Mouse (Mus musculus): ENCODE data around the gene Tunar.
A peak's percentile ranks its signal among the peaks of the same experiment; 100 is the strongest.

Gene Tunar

GRCm38 (mm10) chr12:105333570-105333969 lies at the start of gene Tunar:
Gene Tunar (plus strand): TSS chr12:105333870.
- no peak for ATAC-seq (ENCODE audit: insufficient number of reproducible peaks, low FRiP score, low TSS enrichment)

- ATAC-seq (ENCODE audit: insufficient number of reproducible peaks, low FRiP score, low TSS enrichment), result no peak
Observed at GRCm38 (mm10) chr12:105312571-105313035, 21.1 kb upstream of the Tunar start.

- ATAC-seq (ENCODE audit: insufficient number of reproducible peaks, low FRiP score, low TSS enrichment), result no peak
Observed at GRCm38 (mm10) chr12:105314328-105314727, 19.3 kb upstream of the Tunar start.

- no peak for ATAC-seq (ENCODE audit: insufficient number of reproducible peaks, low FRiP score, low TSS enrichment)
Observed at GRCm38 (mm10) chr12:105322160-105322559, 11.5 kb upstream of the Tunar start.

GRCm38 (mm10) chr12:105327051-105327450 lies 6.6 kb upstream of the Tunar start:
- peak; percentile 77; the same call in 1 of the 2 replicates for ATAC-seq (ENCODE audit: insufficient number of reproducible peaks, low FRiP score, low TSS enrichment)

- no peak for ATAC-seq (ENCODE audit: insufficient number of reproducible peaks, low FRiP score, low TSS enrichment)
Observed at GRCm38 (mm10) chr12:105328396-105328795, 5.3 kb upstream of the Tunar start.

- ATAC-seq (ENCODE audit: insufficient number of reproducible peaks, low FRiP score, low TSS enrichment), result peak; percentile 19; the same call in 1 of the 2 replicates
Observed at GRCm38 (mm10) chr12:105336094-105336420, 2.4 kb downstream of the Tunar start.

GRCm38 (mm10) chr12:105336421-105337289 lies 3.0 kb downstream of the Tunar start:
- ATAC-seq (ENCODE audit: insufficient number of reproducible peaks, low FRiP score, low TSS enrichment), result peak; percentile 23

- no peak; the same call in 1 of the 2 replicates for ATAC-seq (ENCODE audit: insufficient number of reproducible peaks, low FRiP score, low TSS enrichment)
Observed at GRCm38 (mm10) chr12:105337290-105338005, 3.8 kb downstream of the Tunar start.

- ATAC-seq (ENCODE audit: insufficient number of reproducible peaks, low FRiP score, low TSS enrichment), result 0 out of 2 replicates have a peak, but pooled peaks have one; percentile 6
Observed at GRCm38 (mm10) chr12:105338256-105338977, 4.7 kb downstream of the Tunar start.

- no peak for ATAC-seq (ENCODE audit: insufficient number of reproducible peaks, low FRiP score, low TSS enrichment)
Observed at GRCm38 (mm10) chr12:105341523-105341922, 7.9 kb downstream of the Tunar start.

- no peak for ATAC-seq (ENCODE audit: insufficient number of reproducible peaks, low FRiP score, low TSS enrichment)
Observed at GRCm38 (mm10) chr12:105344460-105344859, 10.8 kb downstream of the Tunar start.

GRCm38 (mm10) chr12:105346861-105347260 lies 13.2 kb downstream of the Tunar start:
- no peak for ATAC-seq (ENCODE audit: insufficient number of reproducible peaks, low FRiP score, low TSS enrichment)

- ATAC-seq (ENCODE audit: insufficient number of reproducible peaks, low FRiP score, low TSS enrichment), result peak; percentile 82
Observed at GRCm38 (mm10) chr12:105347261-105347660, 13.6 kb downstream of the Tunar start.

GRCm38 (mm10) chr12:105354266-105354665 lies 20.6 kb downstream of the Tunar start:
- peak; percentile 49; the same call in 1 of the 2 replicates for ATAC-seq (ENCODE audit: insufficient number of reproducible peaks, low FRiP score, low TSS enrichment)

GRCm38 (mm10) chr12:105354772-105355171 lies 21.1 kb downstream of the Tunar start:
- no peak for ATAC-seq (ENCODE audit: insufficient number of reproducible peaks, low FRiP score, low TSS enrichment)

- no peak for ATAC-seq (ENCODE audit: insufficient number of reproducible peaks, low FRiP score, low TSS enrichment)
Observed at GRCm38 (mm10) chr12:105356781-105357180, 23.1 kb downstream of the Tunar start.

- ATAC-seq (ENCODE audit: insufficient number of reproducible peaks, low FRiP score, low TSS enrichment), result no peak
Observed at GRCm38 (mm10) chr12:105363648-105364047, 30.0 kb downstream of the Tunar start.

- no peak for ATAC-seq (ENCODE audit: insufficient number of reproducible peaks, low FRiP score, low TSS enrichment)
Observed at GRCm38 (mm10) chr12:105374564-105374963, 40.9 kb downstream of the Tunar start.

GRCm38 (mm10) chr12:105376976-105377375 lies 43.3 kb downstream of the Tunar start:
- ATAC-seq (ENCODE audit: insufficient number of reproducible peaks, low FRiP score, low TSS enrichment), result 0 out of 2 replicates have a peak, but pooled peaks have one; percentile 24

Data from cerebellum, adult (tissue).